Mouse (Mus musculus): ENCODE measurements around the gene 4930470P17Rik. TPM values are rescaled to one million over a fixed set of nuclear protein-coding genes. Genes with fewer than 3 reads are reported as not detected.

4930470P17Rik gene
- polyA plus RNA-seq (2014; fragmentation: Nextera tagmentation; extraction: Ambion mirVana), result not detected in 2 replicates

GRCm38 (mm10) chr2:170601917-170602316 is at the start of gene 4930470P17Rik:
TSS of gene 4930470P17Rik (minus strand) at chr2:170602017.
- H3K9me3 ChIP-seq (ENCODE audit: control insufficient read depth, low read length), result no peaks in the 10 kb centered on the region
- H3K4me1 ChIP-seq (ENCODE audit: control insufficient read depth, insufficient read depth, low read length), result no peaks in the 10 kb centered on the region
- no peak within 1 kb of the TSS for H3K27ac ChIP-seq (ENCODE audit: low read depth, low read length)
- H3K4me3 ChIP-seq (ENCODE audit: low read depth, low read length), result no peak within 1 kb of the TSS
- H3K27me3 ChIP-seq (ENCODE audit: control insufficient read depth, insufficient read depth, low read length), result no peaks in the 10 kb centered on the region
- WGBS, result 75% methylated on average over 9 of the region's 9 CpGs
- no peak within 1 kb of the TSS for H3K9ac ChIP-seq (ENCODE audit: low read length)
- ATAC-seq (ENCODE audit: low FRiP score) (no peak), DNase-seq (ENCODE audit: low spot score, missing footprints) (no peak)
- H3K36me3 ChIP-seq (ENCODE audit: control insufficient read depth, insufficient read depth, low read length), result no peaks in the 10 kb centered on the region
- H3K4me2 ChIP-seq, result no peak within 1 kb of the TSS

- Histone ChIP-seq H3K27ac (ENCODE audit: low read depth, low read length) (no peak overlapping the region), H3K27me3 (ENCODE audit: control insufficient read depth, insufficient read depth, low read length) (no peaks in the 10 kb centered on the region), H3K4me1 (ENCODE audit: control insufficient read depth, insufficient read depth, low read length) (peaks cover 6% of the 10 kb centered on the region), H3K36me3 (ENCODE audit: control insufficient read depth, insufficient read depth, low read length) (no peaks in the 10 kb centered on the region), H3K9me3 (ENCODE audit: control insufficient read depth, low read length) (peaks cover 3% of the 10 kb centered on the region; the same call in 1 of the 2 replicates), H3K4me2 (no peak overlapping the region), H3K4me3 (ENCODE audit: low read depth, low read length) (no peak overlapping the region), H3K9ac (ENCODE audit: low read length) (no peak overlapping the region)
- ATAC-seq (ENCODE audit: low FRiP score) (no peak), DNase-seq (ENCODE audit: low spot score, missing footprints) (no peak)
- 89% methylated on average over 1 of the region's 1 CpGs for WGBS
These were observed 49.7 kb upstream of the 4930470P17Rik start for GRCm38 (mm10) chr2:170651483-170651882.

GRCm38 (mm10) chr2:170648542-170648941 is 46.7 kb upstream of the 4930470P17Rik start:
- Histone ChIP-seq H3K9me3 (ENCODE audit: control insufficient read depth, low read length) (peaks cover 3% of the 10 kb centered on the region; the same call in 1 of the 2 replicates), H3K27me3 (ENCODE audit: control insufficient read depth, insufficient read depth, low read length) (no peaks in the 10 kb centered on the region), H3K9ac (ENCODE audit: low read length) (no peak overlapping the region), H3K36me3 (ENCODE audit: control insufficient read depth, insufficient read depth, low read length) (no peaks in the 10 kb centered on the region), H3K27ac (ENCODE audit: low read depth, low read length) (no peak overlapping the region), H3K4me1 (ENCODE audit: control insufficient read depth, insufficient read depth, low read length) (peaks cover 4% of the 10 kb centered on the region), H3K4me3 (ENCODE audit: low read depth, low read length) (no peak overlapping the region), H3K4me2 (no peak overlapping the region)
- no peak for DNase-seq (ENCODE audit: low spot score, missing footprints)
- WGBS, result 91% methylated on average over 11 of the region's 11 CpGs
- ATAC-seq (ENCODE audit: low FRiP score), result no peak

- Histone ChIP-seq H3K4me1 (ENCODE audit: control insufficient read depth, insufficient read depth, low read length) (peaks cover 5% of the 10 kb centered on the region), H3K27me3 (ENCODE audit: control insufficient read depth, insufficient read depth, low read length) (no peaks in the 10 kb centered on the region), H3K27ac (ENCODE audit: low read depth, low read length) (no peak overlapping the region), H3K4me2 (no peak overlapping the region), H3K9ac (ENCODE audit: low read length) (no peak overlapping the region), H3K36me3 (ENCODE audit: control insufficient read depth, insufficient read depth, low read length) (no peaks in the 10 kb centered on the region), H3K4me3 (ENCODE audit: low read depth, low read length) (no peak overlapping the region), H3K9me3 (ENCODE audit: control insufficient read depth, low read length) (no peaks in the 10 kb centered on the region)
- no peak for ATAC-seq (ENCODE audit: low FRiP score)
- no peak for DNase-seq (ENCODE audit: low spot score, missing footprints)
- 90% methylated on average over 6 of the region's 6 CpGs for WGBS
These were observed 44.4 kb upstream of the 4930470P17Rik start for GRCm38 (mm10) chr2:170646201-170646600.

GRCm38 (mm10) chr2:170642338-170642806 is 40.6 kb upstream of the 4930470P17Rik start:
- Histone ChIP-seq H3K4me2 (no peak overlapping the region), H3K4me1 (ENCODE audit: control insufficient read depth, insufficient read depth, low read length) (peaks cover 8% of the 10 kb centered on the region), H3K27ac (ENCODE audit: low read depth, low read length) (peak overlapping the region; percentile 3; the same call in 1 of the 2 replicates), H3K9ac (ENCODE audit: low read length) (no peak overlapping the region), H3K27me3 (ENCODE audit: control insufficient read depth, insufficient read depth, low read length) (no peaks in the 10 kb centered on the region), H3K4me3 (ENCODE audit: low read depth, low read length) (no peak overlapping the region), H3K9me3 (ENCODE audit: control insufficient read depth, low read length) (no peaks in the 10 kb centered on the region), H3K36me3 (ENCODE audit: control insufficient read depth, insufficient read depth, low read length) (no peaks in the 10 kb centered on the region)
- peak; percentile 77 for ATAC-seq (ENCODE audit: low FRiP score)
- no peak for DNase-seq (ENCODE audit: low spot score, missing footprints)
- WGBS, result 21% methylated on average over 4 of the region's 4 CpGs

GRCm38 (mm10) chr2:170640281-170640680 is 38.5 kb upstream of the 4930470P17Rik start:
- ATAC-seq (ENCODE audit: low FRiP score) (no peak), DNase-seq (ENCODE audit: low spot score, missing footprints) (no peak)
- H3K4me1 ChIP-seq (ENCODE audit: control insufficient read depth, insufficient read depth, low read length), result peaks cover 8% of the 10 kb centered on the region
- H3K9ac ChIP-seq (ENCODE audit: low read length), result no peak overlapping the region
- H3K36me3 ChIP-seq (ENCODE audit: control insufficient read depth, insufficient read depth, low read length), result no peaks in the 10 kb centered on the region
- no peak overlapping the region for H3K4me2 ChIP-seq
- H3K4me3 ChIP-seq (ENCODE audit: low read depth, low read length), result no peak overlapping the region
- no peaks in the 10 kb centered on the region for H3K27me3 ChIP-seq (ENCODE audit: control insufficient read depth, insufficient read depth, low read length)
- no peaks in the 10 kb centered on the region for H3K9me3 ChIP-seq (ENCODE audit: control insufficient read depth, low read length)
- H3K27ac ChIP-seq (ENCODE audit: low read depth, low read length), result no peak overlapping the region
- 83% methylated on average over 11 of the region's 11 CpGs for WGBS

GRCm38 (mm10) chr2:170638746-170639145 is 36.9 kb upstream of the 4930470P17Rik start:
- 81% methylated on average over 8 of the region's 8 CpGs for WGBS
- Histone ChIP-seq H3K36me3 (ENCODE audit: control insufficient read depth, insufficient read depth, low read length) (no peaks in the 10 kb centered on the region), H3K27me3 (ENCODE audit: control insufficient read depth, insufficient read depth, low read length) (no peaks in the 10 kb centered on the region), H3K4me2 (no peak overlapping the region), H3K9ac (ENCODE audit: low read length) (no peak overlapping the region), H3K4me3 (ENCODE audit: low read depth, low read length) (no peak overlapping the region), H3K27ac (ENCODE audit: low read depth, low read length) (no peak overlapping the region), H3K9me3 (ENCODE audit: control insufficient read depth, low read length) (no peaks in the 10 kb centered on the region), H3K4me1 (ENCODE audit: control insufficient read depth, insufficient read depth, low read length) (peaks cover 8% of the 10 kb centered on the region)
- ATAC-seq (ENCODE audit: low FRiP score) (no peak), DNase-seq (ENCODE audit: low spot score, missing footprints) (no peak)

- no peak overlapping the region for H3K4me3 ChIP-seq (ENCODE audit: low read depth, low read length)
- H3K4me1 ChIP-seq (ENCODE audit: control insufficient read depth, insufficient read depth, low read length), result no peaks in the 10 kb centered on the region
- no peaks in the 10 kb centered on the region for H3K36me3 ChIP-seq (ENCODE audit: control insufficient read depth, insufficient read depth, low read length)
- peak; percentile 70 for ATAC-seq (ENCODE audit: low FRiP score)
- no peaks in the 10 kb centered on the region for H3K27me3 ChIP-seq (ENCODE audit: control insufficient read depth, insufficient read depth, low read length)
- no peak for DNase-seq (ENCODE audit: low spot score, missing footprints)
- H3K9ac ChIP-seq (ENCODE audit: low read length), result no peak overlapping the region
- H3K4me2 ChIP-seq, result no peak overlapping the region
- H3K27ac ChIP-seq (ENCODE audit: low read depth, low read length), result no peak overlapping the region
- no peaks in the 10 kb centered on the region for H3K9me3 ChIP-seq (ENCODE audit: control insufficient read depth, low read length)
- WGBS, result 96% methylated on average over 2 of the region's 2 CpGs
These were observed 31.3 kb upstream of the 4930470P17Rik start for GRCm38 (mm10) chr2:170632998-170633622.

GRCm38 (mm10) chr2:170632386-170632785 is 30.6 kb upstream of the 4930470P17Rik start:
- H3K36me3 ChIP-seq (ENCODE audit: control insufficient read depth, insufficient read depth, low read length), result no peaks in the 10 kb centered on the region
- H3K9ac ChIP-seq (ENCODE audit: low read length), result no peak overlapping the region
- H3K4me2 ChIP-seq, result no peak overlapping the region
- H3K9me3 ChIP-seq (ENCODE audit: control insufficient read depth, low read length), result no peaks in the 10 kb centered on the region
- no peaks in the 10 kb centered on the region for H3K4me1 ChIP-seq (ENCODE audit: control insufficient read depth, insufficient read depth, low read length)
- H3K27ac ChIP-seq (ENCODE audit: low read depth, low read length), result no peak overlapping the region
- no peak for ATAC-seq (ENCODE audit: low FRiP score)
- no peak for DNase-seq (ENCODE audit: low spot score, missing footprints)
- H3K27me3 ChIP-seq (ENCODE audit: control insufficient read depth, insufficient read depth, low read length), result no peaks in the 10 kb centered on the region
- no peak overlapping the region for H3K4me3 ChIP-seq (ENCODE audit: low read depth, low read length)

All from midbrain, embryonic 11.5 days (tissue).